ENCODE assay signal across 8 mouse cellular contexts in the genomic region with DNA sequence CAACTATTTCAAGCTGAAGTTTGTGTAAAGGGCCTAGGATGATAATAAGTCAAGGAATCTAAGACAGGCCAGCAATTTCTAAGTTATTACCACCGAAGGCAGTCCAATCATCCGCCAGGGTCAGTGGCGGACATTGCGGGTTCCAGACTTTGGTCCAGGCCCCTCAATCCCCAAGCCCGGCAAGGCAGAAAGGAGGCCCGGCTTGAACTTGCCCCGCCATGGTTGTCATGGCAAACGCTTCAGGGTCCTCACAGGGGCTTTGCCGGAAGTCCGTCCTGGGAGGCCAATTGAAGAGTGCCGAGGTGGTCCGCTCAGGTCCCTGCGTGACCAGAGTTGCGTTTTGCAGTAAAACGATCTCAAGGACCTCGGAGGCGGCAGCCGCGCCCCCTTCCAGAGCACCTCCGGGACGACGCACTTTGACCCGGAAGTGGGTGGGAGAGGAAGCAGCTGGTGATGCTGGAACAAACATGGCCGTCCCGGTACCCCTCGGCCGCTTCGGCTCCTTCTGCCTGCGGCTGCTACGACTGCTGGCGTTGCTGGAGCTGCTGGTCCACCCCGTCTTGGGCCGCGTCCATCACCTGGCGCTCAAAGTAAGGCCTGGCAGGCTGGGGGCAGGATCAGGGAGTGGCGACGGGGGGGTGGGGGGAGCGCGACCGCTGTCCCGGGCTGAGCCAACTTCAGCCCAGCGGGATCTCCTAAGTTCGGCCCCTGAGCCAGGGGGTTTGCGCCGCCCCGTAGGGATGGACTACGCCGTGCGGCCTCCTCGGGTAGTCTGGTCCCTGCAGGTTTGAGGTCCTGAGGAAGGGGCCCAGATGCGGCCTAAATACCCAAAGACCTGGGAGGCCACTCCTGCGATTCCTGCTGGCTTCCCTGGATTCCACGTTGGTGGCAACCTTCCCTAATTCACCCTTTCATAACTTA. TPM values are rescaled to one million over a fixed set of nuclear protein-coding genes. Genes with fewer than 3 reads are reported as not detected.
A peak's percentile ranks its signal among the peaks of the same experiment; 100 is the strongest.
DNase-seq lines count a peak whose midpoint lies in the region; ATAC-seq and TF ChIP-seq lines count a peak whose summit lies in the region.

A gene (plus strand): TSS at position 425 of the 921 bp plus-strand sequence.

- H3K4me3 ChIP-seq in forebrain, embryonic 14.5 days (ENCODE audit: low read depth, low read length): peak within 1 kb of the TSS; percentile 84
- H3K4me3 ChIP-seq in lung, embryonic 14.5 days (ENCODE audit: low read depth, low read length): peak within 1 kb of the TSS; percentile 98
- H3K4me3 ChIP-seq in olfactory bulb, adult 2 months (ENCODE audit: insufficient read depth, low read depth, low read length): peak within 1 kb of the TSS; percentile 81
- H3K4me3 ChIP-seq in thymus, adult 2 months (ENCODE audit: control insufficient read depth, insufficient read depth, low read length): peak within 1 kb of the TSS; percentile 58

- under 1% methylated on average over 52 of the region's 53 CpGs for WGBS in forebrain, embryonic 14.5 days
- under 1% methylated on average over 53 of the region's 53 CpGs for WGBS in lung, embryonic 14.5 days
- WGBS in olfactory bulb, adult 2 months: under 1% methylated on average over 53 of the region's 53 CpGs
- WGBS in thymus, adult 2 months: under 1% methylated on average over 53 of the region's 53 CpGs

- H3K4me1 ChIP-seq in forebrain, embryonic 14.5 days (ENCODE audit: control insufficient read depth, insufficient read depth, low read length): peaks cover 15% of the 10 kb centered on the region
- H3K4me1 ChIP-seq in lung, embryonic 14.5 days (ENCODE audit: insufficient read depth): 0 out of 2 replicates have a peak, but pooled peaks cover 5% of the 10 kb centered on the region
- peaks cover 2% of the 10 kb centered on the region; the same call in 1 of the 2 replicates for H3K4me1 ChIP-seq in olfactory bulb, adult 2 months (ENCODE audit: control insufficient read depth, insufficient read depth, low read length)
- peaks cover 7% of the 10 kb centered on the region for H3K4me1 ChIP-seq in thymus, adult 2 months (replicated peaks; ENCODE audit: control insufficient read depth, insufficient read depth, low read length)

- H3K4me2 ChIP-seq in forebrain, embryonic 14.5 days (ENCODE audit: low read length): peak within 1 kb of the TSS; percentile 67
- peak within 1 kb of the TSS; percentile 74 for H3K4me2 ChIP-seq in lung, embryonic 14.5 days

- peak within 1 kb of the TSS; percentile 84 for H3K9ac ChIP-seq in forebrain, embryonic 14.5 days (ENCODE audit: low read length)
- peak within 1 kb of the TSS; percentile 84 for H3K9ac ChIP-seq in lung, embryonic 14.5 days

- no peaks in the 10 kb centered on the region for H3K9me3 ChIP-seq in forebrain, embryonic 14.5 days (replicated peaks; ENCODE audit: control insufficient read depth, low read length)
- no peaks in the 10 kb centered on the region for H3K9me3 ChIP-seq in lung, embryonic 14.5 days (ENCODE audit: low read depth, low read length)

- no peak for TF ChIP-seq CTCF in lung, embryonic 14.5 days (IDR thresholded peaks at IDR 0.05; ENCODE audit: low read depth)
- no peak for TF ChIP-seq CTCF in olfactory bulb, adult 2 months (IDR thresholded peaks at IDR 0.05; ENCODE audit: insufficient read depth, low read depth, low read length)
- 0 out of 2 replicates have a peak, but pooled peaks have one; percentile 9 for TF ChIP-seq CTCF in thymus, adult 2 months (IDR thresholded peaks at IDR 0.05; ENCODE audit: borderline replicate concordance, control insufficient read depth, extremely low read depth, insufficient read depth, low read length, poor library complexity)

- peak; percentile 82 for DNase-seq in ES-CJ7 (ENCODE audit: low read depth, low spot score)
- peak; percentile 93 for DNase-seq in forebrain, embryonic 14.5 days (ENCODE audit: low spot score)
- DNase-seq in heart, postnatal 14 days: peak; percentile 80 to 88
- peak; percentile 70 to 85 for DNase-seq in layer of hippocampus, adult 18-20 months (ENCODE audit: low spot score in 2 of 2)
- DNase-seq in lung, embryonic 14.5 days: peak; percentile 93
- peak; percentile 86 for DNase-seq in thymus, adult 2 months

- no peaks in the 10 kb centered on the region for H3K27me3 ChIP-seq in forebrain, embryonic 14.5 days (replicated peaks; ENCODE audit: control insufficient read depth, insufficient read depth, low read length)
- no peaks in the 10 kb centered on the region for H3K27me3 ChIP-seq in lung, embryonic 14.5 days (ENCODE audit: insufficient read depth, low read length)
- no peaks in the 10 kb centered on the region for H3K27me3 ChIP-seq in thymus, adult 2 months (ENCODE audit: control insufficient read depth, insufficient read depth, low read length)

- ATAC-seq in cerebellum, adult (ENCODE audit: insufficient number of reproducible peaks, low FRiP score, low TSS enrichment): peak; percentile 68; the same call in 1 of the 2 replicates
- ATAC-seq in forebrain, embryonic 14.5 days: peak; percentile 98
- ATAC-seq in lung, embryonic 14.5 days (ENCODE audit: insufficient read depth): peak; percentile 92

- peak within 1 kb of the TSS; percentile 70; the same call in 1 of the 2 replicates for H3K27ac ChIP-seq in forebrain, embryonic 14.5 days (ENCODE audit: low read depth, low read length)
- H3K27ac ChIP-seq in lung, embryonic 14.5 days (ENCODE audit: low read depth): peak within 1 kb of the TSS; percentile 75
- no peak within 1 kb of the TSS for H3K27ac ChIP-seq in olfactory bulb, adult 2 months (ENCODE audit: insufficient read depth, low read depth, low read length)
- no peak within 1 kb of the TSS for H3K27ac ChIP-seq in thymus, adult 2 months (ENCODE audit: control insufficient read depth, insufficient read depth, low read length)

- peak; percentile 44 for TF ChIP-seq POLR2A in olfactory bulb, adult 2 months (IDR thresholded peaks at IDR 0.05; ENCODE audit: insufficient read depth, low read depth, low read length)
- 0 out of 2 replicates have a peak, but pooled peaks have one; percentile 49 for TF ChIP-seq POLR2A in thymus, adult 2 months (IDR thresholded peaks at IDR 0.05; ENCODE audit: control insufficient read depth, extremely low read depth, insufficient read depth, low read length, poor library complexity)

- H3K36me3 ChIP-seq in forebrain, embryonic 14.5 days (ENCODE audit: control insufficient read depth, insufficient read depth, low read length): peaks cover 18% of the 10 kb centered on the region
- H3K36me3 ChIP-seq in lung, embryonic 14.5 days (ENCODE audit: insufficient read depth): peaks cover 11% of the 10 kb centered on the region
- no peaks in the 10 kb centered on the region for H3K36me3 ChIP-seq in thymus, adult 2 months (ENCODE audit: control insufficient read depth, insufficient read depth, low read length)

- intact Hi-C loops in heart, postnatal 14 days (cut with DNase I): loop anchor here (2.0 kb wide), 1 partner anchor 127 kb away; no protein-coding TSS in a partner anchor

RNA-seq across cellular contexts. Expression of the gene that starts here (rescaled TPM):
- polyA plus RNA-seq in forebrain, embryonic 14.5 days (2014; fragmentation: Nextera tagmentation; extraction: Ambion mirVana): 26.8 and 28.3 TPM in 2 replicates
- total RNA-seq in heart, postnatal 14 days (2021): 10 to 100 TPM; 39.2 to 41.7 TPM
- 10 to 100 TPM; 42.5 to 48.2 TPM for total RNA-seq in layer of hippocampus, adult 18-20 months (2021)
- 23.6 and 24.9 TPM in 2 replicates for polyA plus RNA-seq in lung, embryonic 14.5 days (2014; fragmentation: Nextera tagmentation; extraction: Ambion mirVana)
- not detected in 2 replicates for polyA plus RNA-seq in olfactory bulb, adult 2 months (2012; ENCODE audit: insufficient read depth, insufficient read length, low replicate concordance, missing spikeins)
- 33.2 and 34.6 TPM in 2 replicates for polyA plus RNA-seq in thymus, adult 2 months (2012; rRNA removed)

Comparison
In these comparisons a context has a peak if more than half of its experiments do, and no peak if none do; other contexts are left out.
1. H3K27ac ChIP-seq: peak in forebrain, embryonic 14.5 days (single experiment) and lung, embryonic 14.5 days (single experiment); none in olfactory bulb, adult 2 months (single experiment) and thymus, adult 2 months (single experiment).
2. Peak in every context shown above with its lines, with median percentiles within 50 percentile points of each other: DNase-seq, ATAC-seq and H3K4me3 ChIP-seq.